Mouse (Mus musculus): ENCODE results near the gene Leng1. TPM values are rescaled to one million over a fixed set of nuclear protein-coding genes. Genes with fewer than 3 reads are reported as not detected.
"Not testable (repeated sequence)": the region's sequence is repeated elsewhere in the genome, so short reads cannot be mapped to it uniquely, and the experiment has no call there.

Leng1 gene
- 10.4 TPM for polyA plus RNA-seq (2012; fragmentation: generic; extraction: Trizol)
- long read RNA-seq, experiment 1, transcript Leng1-201 (4 exons, 2,222 nt) = major isoform, 14 of 16 reads
- long read RNA-seq, experiment 1, partial matches to known transcripts = 1 of 16 reads
- long read RNA-seq, experiment 1, other reads (novel, unspliced or antisense) = 1 of 16 reads
- long read RNA-seq, experiment 2, transcript Leng1-201 (4 exons, 2,222 nt) = major isoform, 41 of 43 reads
- long read RNA-seq, experiment 2, partial matches to known transcripts = 0 of 43 reads
- long read RNA-seq, experiment 2, other reads (novel, unspliced or antisense) = 2 of 43 reads

DNA sequence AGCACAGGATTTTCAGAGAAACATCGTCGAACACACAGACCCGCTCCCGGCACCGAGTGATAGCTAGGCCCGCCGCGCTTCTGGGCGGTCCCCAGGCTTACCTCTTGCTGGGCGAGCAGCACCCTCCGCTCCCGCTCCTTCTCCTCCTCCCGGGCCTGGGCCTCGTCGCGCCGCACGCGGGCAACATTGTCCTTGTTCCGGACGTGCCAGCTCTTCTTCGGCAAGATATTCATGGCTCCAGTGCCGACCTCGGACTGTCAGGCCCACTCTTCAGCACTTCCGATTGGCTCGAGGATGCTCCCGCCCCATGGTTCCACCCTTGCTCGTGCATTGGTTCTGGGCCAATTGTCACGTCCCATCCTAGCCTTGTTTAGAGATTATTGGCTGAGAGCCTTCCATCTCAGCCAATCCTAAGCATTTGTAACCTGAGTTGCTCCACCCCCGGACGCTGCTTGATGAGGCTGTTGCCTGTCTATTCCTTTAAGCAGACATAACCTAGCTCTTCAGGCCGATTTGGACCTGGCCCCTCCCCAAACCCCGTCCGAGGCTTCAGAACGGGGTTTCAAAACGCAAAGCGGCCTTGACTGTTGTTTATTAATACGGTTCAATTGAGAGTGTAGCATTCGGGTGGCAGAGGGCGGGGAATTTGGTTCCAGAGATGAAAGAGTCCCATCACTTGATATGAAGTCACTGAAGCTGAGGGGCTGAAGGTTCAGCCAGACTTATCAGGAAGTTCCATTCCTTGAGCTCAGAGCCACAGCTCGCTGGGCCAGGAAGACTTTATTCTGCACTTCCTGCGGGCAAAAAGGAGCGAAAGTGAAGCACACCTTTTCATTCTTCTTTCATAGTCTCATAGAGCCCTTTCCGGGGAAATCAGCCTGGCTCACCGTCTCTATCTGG is at the start of gene Leng1:
TSS of gene Leng1 (minus strand) at position 626 of the 900 bp plus-strand sequence.
- H3K27me3 ChIP-seq (ENCODE audit: control insufficient read depth, insufficient read depth, insufficient read length) = no peaks in the 10 kb centered on the region
- H3K79me3 ChIP-seq (ENCODE audit: low read depth) = peaks cover 8% of the 10 kb centered on the region
- H3K79me2 ChIP-seq (ENCODE audit: control insufficient read depth, insufficient read depth) = peaks cover 18% of the 10 kb centered on the region
- H3K4me3 ChIP-seq (ENCODE audit: insufficient read depth, poor library complexity, severe bottlenecking) = peak within 1 kb of the TSS; percentile 48
- peak within 1 kb of the TSS; percentile 99 for H3ac ChIP-seq (ENCODE audit: control insufficient read depth, insufficient read length, low read depth)
- TF ChIP-seq MYOG (IDR thresholded peaks at IDR 0.05; ENCODE audit: control insufficient read depth, extremely low read depth, insufficient read length) (no peak), MAX (IDR thresholded peaks at IDR 0.05) (peak; percentile 54)
- H3K36me3 ChIP-seq (ENCODE audit: control insufficient read depth, insufficient read depth) = peaks cover 12% of the 10 kb centered on the region

DNA sequence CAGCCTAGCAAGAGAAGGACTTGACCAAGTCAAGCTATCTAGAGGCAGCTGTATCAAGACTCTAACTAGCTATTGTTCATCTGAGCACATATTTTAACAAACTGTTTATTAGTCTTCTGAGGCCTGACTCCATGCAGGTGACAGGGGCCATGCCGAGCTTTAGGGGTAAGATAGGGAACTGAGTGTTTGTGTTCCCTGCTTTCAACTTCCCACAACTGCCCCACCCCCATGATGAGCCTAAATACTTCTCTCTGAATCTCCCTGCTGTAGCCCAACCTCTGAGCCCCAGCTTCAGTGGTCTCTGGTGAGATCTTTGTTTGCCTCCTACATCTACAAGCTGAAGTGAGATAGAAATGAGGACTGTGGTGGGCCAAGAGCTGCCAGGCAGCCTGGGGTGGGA is 49.6 kb upstream of the Leng1 start:
- no peaks in the 10 kb centered on the region for H3K79me3 ChIP-seq (ENCODE audit: low read depth)
- TF ChIP-seq MYOD1 (IDR thresholded peaks at IDR 0.05; ENCODE audit: control insufficient read depth, insufficient read length, low read depth) (no peak), CTCF (IDR thresholded peaks at IDR 0.05; ENCODE audit: control insufficient read depth, insufficient read depth, insufficient read length) (no peak), MYOG (IDR thresholded peaks at IDR 0.05; ENCODE audit: control insufficient read depth, extremely low read depth, insufficient read length) (no peak), FOSL1 (IDR thresholded peaks at IDR 0.05; ENCODE audit: insufficient read depth, low read length, poor library complexity, severe bottlenecking) (no peak), CEBPB (IDR thresholded peaks at IDR 0.05; ENCODE audit: low read depth) (no peak), MAX (IDR thresholded peaks at IDR 0.05) (no peak), USF1 (IDR thresholded peaks at IDR 0.05; ENCODE audit: low read depth) (no peak)

GRCm38 (mm10) chr7:3712264-3712942 is 46.8 kb upstream of the Leng1 start:
- Histone ChIP-seq H3K79me3 (ENCODE audit: low read depth) (no peaks in the 10 kb centered on the region), H3ac (ENCODE audit: control insufficient read depth, insufficient read length, low read depth) (no peak overlapping the region), H3K36me3 (ENCODE audit: control insufficient read depth, insufficient read depth) (peaks cover 4% of the 10 kb centered on the region), H3K79me2 (ENCODE audit: control insufficient read depth, insufficient read depth) (no peaks in the 10 kb centered on the region), H3K4me3 (ENCODE audit: insufficient read depth, poor library complexity, severe bottlenecking) (no peak overlapping the region), H3K27me3 (ENCODE audit: control insufficient read depth, insufficient read depth, insufficient read length) (no peaks in the 10 kb centered on the region)
- TF ChIP-seq CTCF (IDR thresholded peaks at IDR 0.05; ENCODE audit: control insufficient read depth, insufficient read depth, insufficient read length) = no peak
- no peak for TF ChIP-seq CEBPB (IDR thresholded peaks at IDR 0.05; ENCODE audit: low read depth)
- TF ChIP-seq USF1 (IDR thresholded peaks at IDR 0.05; ENCODE audit: low read depth) = no peak
- no peak for TF ChIP-seq MYOD1 (IDR thresholded peaks at IDR 0.05; ENCODE audit: control insufficient read depth, insufficient read length, low read depth)
- TF ChIP-seq FOSL1 (IDR thresholded peaks at IDR 0.05; ENCODE audit: insufficient read depth, low read length, poor library complexity, severe bottlenecking) = no peak
- no peak for TF ChIP-seq MYOG (IDR thresholded peaks at IDR 0.05; ENCODE audit: control insufficient read depth, extremely low read depth, insufficient read length)
- no peak for TF ChIP-seq MAX (IDR thresholded peaks at IDR 0.05)

More for the DNA sequence above, 49.6 kb upstream of the Leng1 start:
- Histone ChIP-seq H3K4me3 (ENCODE audit: insufficient read depth, poor library complexity, severe bottlenecking) (no peak overlapping the region), H3K27me3 (ENCODE audit: control insufficient read depth, insufficient read depth, insufficient read length) (no peaks in the 10 kb centered on the region), H3K36me3 (ENCODE audit: control insufficient read depth, insufficient read depth) (no peaks in the 10 kb centered on the region), H3K79me2 (ENCODE audit: control insufficient read depth, insufficient read depth) (no peaks in the 10 kb centered on the region), H3ac (ENCODE audit: control insufficient read depth, insufficient read length, low read depth) (no peak overlapping the region)

GRCm38 (mm10) chr7:3709000-3709399 is 43.4 kb upstream of the Leng1 start:
- Histone ChIP-seq H3K36me3 (ENCODE audit: control insufficient read depth, insufficient read depth) (peaks cover 35% of the 10 kb centered on the region), H3K4me3 (ENCODE audit: insufficient read depth, poor library complexity, severe bottlenecking) (no peak overlapping the region), H3K27me3 (ENCODE audit: control insufficient read depth, insufficient read depth, insufficient read length) (no peaks in the 10 kb centered on the region), H3K79me3 (ENCODE audit: low read depth) (peaks cover 26% of the 10 kb centered on the region), H3K79me2 (ENCODE audit: control insufficient read depth, insufficient read depth) (peaks cover 33% of the 10 kb centered on the region), H3ac (ENCODE audit: control insufficient read depth, insufficient read length, low read depth) (no peak overlapping the region)
- TF ChIP-seq MAX (IDR thresholded peaks at IDR 0.05) = no peak

DNA sequence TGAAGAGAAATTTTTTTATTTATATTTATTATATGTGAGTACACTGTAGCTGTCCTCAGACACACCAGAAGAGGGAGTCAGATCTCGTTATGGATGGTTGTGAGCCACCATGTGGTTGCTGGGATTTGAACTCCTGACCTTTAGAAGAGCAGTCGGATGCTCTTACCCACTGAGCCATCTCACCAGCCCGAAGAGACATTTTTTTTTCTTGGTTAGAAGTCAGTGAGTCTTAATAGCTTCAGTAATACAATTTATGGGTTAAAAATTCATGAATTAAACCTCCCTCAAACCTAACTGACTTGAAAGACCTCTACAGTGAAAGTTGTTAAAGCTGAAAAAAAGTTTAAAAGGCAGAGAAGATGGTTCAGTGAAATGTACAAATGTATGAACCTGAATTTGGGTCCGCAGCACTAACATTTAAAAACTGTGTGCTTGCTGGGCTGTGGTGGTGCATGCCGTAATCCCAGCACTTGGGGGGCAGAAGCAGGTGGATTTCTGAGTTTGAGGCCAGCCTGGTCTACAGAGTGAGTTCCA is 42.9 kb upstream of the Leng1 start:
- peaks cover 35% of the 10 kb centered on the region for H3K36me3 ChIP-seq (ENCODE audit: control insufficient read depth, insufficient read depth)
- not testable (repeated sequence) for H3K27me3 ChIP-seq (ENCODE audit: control insufficient read depth, insufficient read depth, insufficient read length); H3K4me3 ChIP-seq (ENCODE audit: insufficient read depth, poor library complexity, severe bottlenecking); H3ac ChIP-seq (ENCODE audit: control insufficient read depth, insufficient read length, low read depth)
- H3K79me2 ChIP-seq (ENCODE audit: control insufficient read depth, insufficient read depth) = peaks cover 35% of the 10 kb centered on the region
- H3K79me3 ChIP-seq (ENCODE audit: low read depth) = peaks cover 27% of the 10 kb centered on the region

All from C2C12 (cell line).